Mouse (Mus musculus) heart, embryonic 15.5 days (tissue): ENCODE measurements around the gene Fastkd3. TPM values are rescaled to one million over a fixed set of nuclear protein-coding genes. Genes with fewer than 3 reads are reported as not detected.
A peak's percentile ranks its signal among the peaks of the same experiment; 100 is the strongest.

Experiments
- ATAC-seq: fragments of 200-750 bp; cut with Nextera tagmentation; replicated peaks from 2 replicates; pipeline ENCODE4 v1.8.0; 2017; ENCODE audit warnings: low read depth, moderate TSS enrichment; ENCODE audit not compliant: insufficient number of reproducible peaks, insufficient read depth, low FRiP score
- H3K27ac ChIP-seq: fragments of 300-500 bp; sonication (generic); 2 replicates; pipeline ENCODE4 v1.5.1; 2015; ENCODE audit warnings: mild to moderate bottlenecking, inconsistent platforms
- H3K27me3 ChIP-seq: fragments of 300-500 bp; sonication (generic); 2 replicates; pipeline ENCODE4 v1.6.1; 2015; ENCODE audit warnings: inconsistent platforms
- H3K36me3 ChIP-seq: fragments of 300-500 bp; sonication (generic); 2 replicates; pipeline ENCODE4 v1.6.1; 2015; ENCODE audit warnings: mild to moderate bottlenecking, inconsistent platforms
- H3K4me1 ChIP-seq: fragments of 300-500 bp; sonication (generic); replicated peaks from 2 replicates; pipeline ENCODE4 v1.6.1; 2015; ENCODE audit warnings: inconsistent platforms
- H3K4me2 ChIP-seq: fragments of 300-500 bp; sonication (generic); 2 replicates; pipeline ENCODE4 v1.6.1; 2015; ENCODE audit warnings: inconsistent platforms, mild to moderate bottlenecking, moderate library complexity
- H3K4me3 ChIP-seq: fragments of 300-500 bp; sonication (generic); 2 replicates; pipeline ENCODE4 v1.5.1; 2015; ENCODE audit warnings: mild to moderate bottlenecking, inconsistent platforms
- H3K9ac ChIP-seq: fragments of 300-500 bp; sonication (generic); 2 replicates; pipeline ENCODE4 v1.6.1; 2015; ENCODE audit warnings: mild to moderate bottlenecking, inconsistent platforms
- H3K9me3 ChIP-seq: fragments of 300-500 bp; sonication (generic); replicated peaks from 2 replicates; pipeline ENCODE4 v1.6.1; 2016; ENCODE audit warnings: inconsistent platforms
- WGBS: fragments of 180-500 bp; shearing (Covaris S2); methylation state at CpG from one replicate; pipeline ENCODE4 v1.1.7; 2015; ENCODE audit warnings: mixed read lengths; 5-methylcytosine and 5-hydroxymethylcytosine counted together
- polyA plus RNA-seq: library from polyadenylated mRNA; unstranded; fragments of >200 nt; fragmentation: Nextera tagmentation; extraction: Ambion mirVana; gene quantifications from 2 replicates; pipeline ENCODE4 v1.2.1, GENCODE M21; 2015

Fastkd3 gene
- polyA plus RNA-seq, 1 experiment from 2014 or later: 16.7 TPM

GRCm38 (mm10) chr13:68582517-68582780, 415 bp downstream of the Fastkd3 start:
- no peak for ATAC-seq
- Histone ChIP-seq H3K36me3 (peaks cover 35% of the 10 kb centered on the region), H3K4me1 (peaks cover 9% of the 10 kb centered on the region), H3K4me2 (peak overlapping the region; percentile 89), H3K27ac (peak overlapping the region; percentile 83), H3K27me3 (no peaks in the 10 kb centered on the region), H3K9ac (peak overlapping the region; percentile 89), H3K9me3 (no peaks in the 10 kb centered on the region), H3K4me3 (peak overlapping the region; percentile 98)
- 0% methylated on average over 11 of the region's 11 CpGs for WGBS

- Histone ChIP-seq H3K27ac (no peak overlapping the region), H3K9ac (no peak overlapping the region), H3K4me1 (peaks cover 9% of the 10 kb centered on the region), H3K4me2 (no peak overlapping the region), H3K27me3 (no peaks in the 10 kb centered on the region), H3K36me3 (peaks cover 47% of the 10 kb centered on the region), H3K4me3 (no peak overlapping the region), H3K9me3 (no peaks in the 10 kb centered on the region)
- ATAC-seq: no peak
- WGBS: 86% methylated on average over 11 of the region's 11 CpGs
Measured at GRCm38 (mm10) chr13:68583961-68584360, 1.9 kb downstream of the Fastkd3 start.

- WGBS: 87% methylated on average over 7 of the region's 7 CpGs
- H3K36me3 ChIP-seq: peaks cover 62% of the 10 kb centered on the region
- no peak for ATAC-seq
- H3K9ac ChIP-seq: no peak overlapping the region
- no peak overlapping the region for H3K4me3 ChIP-seq
- no peaks in the 10 kb centered on the region for H3K9me3 ChIP-seq
- H3K4me1 ChIP-seq: peaks cover 9% of the 10 kb centered on the region
- H3K4me2 ChIP-seq: no peak overlapping the region
- H3K27ac ChIP-seq: no peak overlapping the region
- no peaks in the 10 kb centered on the region for H3K27me3 ChIP-seq
Measured at GRCm38 (mm10) chr13:68585441-68585840, 3.4 kb downstream of the Fastkd3 start.

- Histone ChIP-seq H3K9ac (no peak overlapping the region), H3K36me3 (peaks cover 89% of the 10 kb centered on the region), H3K9me3 (no peaks in the 10 kb centered on the region), H3K4me3 (no peak overlapping the region), H3K27me3 (no peaks in the 10 kb centered on the region), H3K4me2 (no peak overlapping the region), H3K4me1 (no peaks in the 10 kb centered on the region), H3K27ac (no peak overlapping the region)
- no peak for ATAC-seq
Measured at GRCm38 (mm10) chr13:68588352-68588751, 6.3 kb downstream of the Fastkd3 start.

- Histone ChIP-seq H3K9ac (no peak overlapping the region), H3K4me2 (no peak overlapping the region), H3K9me3 (no peaks in the 10 kb centered on the region), H3K27ac (no peak overlapping the region), H3K27me3 (0 out of 2 replicates have a peak, but pooled peaks cover 6% of the 10 kb centered on the region), H3K4me1 (no peaks in the 10 kb centered on the region; the same call in 1 of the 2 replicates), H3K36me3 (peaks cover 44% of the 10 kb centered on the region), H3K4me3 (no peak overlapping the region)
- WGBS: 76% methylated on average over 1 of the region's 1 CpGs
- no peak for ATAC-seq
Measured at GRCm38 (mm10) chr13:68593797-68594196, 11.8 kb downstream of the Fastkd3 start.

GRCm38 (mm10) chr13:68597199-68597598, 15.2 kb downstream of the Fastkd3 start, which contains the start of gene 1700001L19Rik:
Gene 1700001L19Rik, plus strand, starts transcription at chr13:68597421.
- Histone ChIP-seq H3K4me1 (peaks cover 8% of the 10 kb centered on the region), H3K27me3 (0 out of 2 replicates have a peak, but pooled peaks cover 6% of the 10 kb centered on the region), H3K36me3 (peaks cover 11% of the 10 kb centered on the region), H3K9ac (no peak within 1 kb of the TSS), H3K4me2 (peak within 1 kb of the TSS; percentile 25; the same call in 1 of the 2 replicates), H3K27ac (no peak within 1 kb of the TSS), H3K4me3 (no peak within 1 kb of the TSS), H3K9me3 (no peaks in the 10 kb centered on the region)
- no peak for ATAC-seq
- WGBS: 15% methylated on average over 10 of the region's 10 CpGs

- Histone ChIP-seq H3K9me3 (no peaks in the 10 kb centered on the region), H3K4me2 (peak overlapping the region; percentile 25; the same call in 1 of the 2 replicates), H3K27ac (no peak overlapping the region), H3K36me3 (peaks cover 7% of the 10 kb centered on the region), H3K4me1 (peaks cover 11% of the 10 kb centered on the region), H3K4me3 (no peak overlapping the region), H3K27me3 (0 out of 2 replicates have a peak, but pooled peaks cover 6% of the 10 kb centered on the region), H3K9ac (no peak overlapping the region)
- peak; percentile 19; the same call in 1 of the 2 replicates for ATAC-seq
- 11% methylated on average over 13 of the region's 13 CpGs for WGBS
Measured at GRCm38 (mm10) chr13:68597667-68598066, 15.6 kb downstream of the Fastkd3 start.

GRCm38 (mm10) chr13:68598953-68599352, 16.9 kb downstream of the Fastkd3 start:
- H3K4me3 ChIP-seq: no peak overlapping the region
- H3K9me3 ChIP-seq: no peaks in the 10 kb centered on the region
- 0 out of 2 replicates have a peak, but pooled peaks cover 6% of the 10 kb centered on the region for H3K27me3 ChIP-seq
- no peaks in the 10 kb centered on the region for H3K36me3 ChIP-seq
- no peak overlapping the region for H3K27ac ChIP-seq
- no peak for ATAC-seq
- no peak overlapping the region for H3K4me2 ChIP-seq
- no peak overlapping the region for H3K9ac ChIP-seq
- peaks cover 11% of the 10 kb centered on the region for H3K4me1 ChIP-seq

GRCm38 (mm10) chr13:68601184-68601583, 19.1 kb downstream of the Fastkd3 start:
- no peak overlapping the region for H3K9ac ChIP-seq
- no peak overlapping the region for H3K4me3 ChIP-seq
- H3K27me3 ChIP-seq: 0 out of 2 replicates have a peak, but pooled peaks cover 6% of the 10 kb centered on the region
- H3K9me3 ChIP-seq: no peaks in the 10 kb centered on the region
- peaks cover 17% of the 10 kb centered on the region for H3K4me1 ChIP-seq
- H3K4me2 ChIP-seq: no peak overlapping the region
- H3K27ac ChIP-seq: no peak overlapping the region
- H3K36me3 ChIP-seq: no peaks in the 10 kb centered on the region
- no peak for ATAC-seq
- 24% methylated on average over 6 of the region's 6 CpGs for WGBS

GRCm38 (mm10) chr13:68603085-68603484, 21.1 kb downstream of the Fastkd3 start:
- H3K4me1 ChIP-seq: peaks cover 17% of the 10 kb centered on the region
- no peak overlapping the region for H3K9ac ChIP-seq
- no peak for ATAC-seq
- no peak overlapping the region for H3K4me3 ChIP-seq
- no peaks in the 10 kb centered on the region for H3K36me3 ChIP-seq
- 65% methylated on average over 6 of the region's 6 CpGs for WGBS
- no peaks in the 10 kb centered on the region for H3K27me3 ChIP-seq
- no peak overlapping the region for H3K27ac ChIP-seq
- H3K4me2 ChIP-seq: no peak overlapping the region
- no peaks in the 10 kb centered on the region for H3K9me3 ChIP-seq

- Histone ChIP-seq H3K9me3 (no peaks in the 10 kb centered on the region), H3K4me3 (peak overlapping the region; percentile 33), H3K4me2 (peak overlapping the region; percentile 61), H3K4me1 (peaks cover 17% of the 10 kb centered on the region), H3K36me3 (no peaks in the 10 kb centered on the region), H3K9ac (0 out of 2 replicates have a peak overlapping the region, but pooled peaks have one; percentile 17), H3K27ac (no peak overlapping the region), H3K27me3 (no peaks in the 10 kb centered on the region)
- 4% methylated on average over 11 of the region's 11 CpGs for whole genome bisulfite sequencing
- ATAC-seq: peak; percentile 68
Measured at GRCm38 (mm10) chr13:68605689-68606126, 23.7 kb downstream of the Fastkd3 start.

GRCm38 (mm10) chr13:68607652-68608405, 25.8 kb downstream of the Fastkd3 start:
- peak overlapping the region; percentile 53 for H3K4me2 ChIP-seq
- no peak overlapping the region for H3K9ac ChIP-seq
- WGBS: 45% methylated on average over 21 of the region's 21 CpGs
- no peaks in the 10 kb centered on the region for H3K27me3 ChIP-seq
- no peak overlapping the region for H3K27ac ChIP-seq
- H3K36me3 ChIP-seq: no peaks in the 10 kb centered on the region
- peaks cover 6% of the 10 kb centered on the region; the same call in 1 of the 2 replicates for H3K4me1 ChIP-seq
- H3K4me3 ChIP-seq: peak overlapping the region; percentile 20
- H3K9me3 ChIP-seq: no peaks in the 10 kb centered on the region
- ATAC-seq: peak; percentile 43; the same call in 1 of the 2 replicates
